Mouse (Mus musculus): ENCODE results near the gene Ezh2. TPM values are rescaled to one million over a fixed set of nuclear protein-coding genes. Genes with fewer than 3 reads are reported as not detected.
"Not testable (repeated sequence)": the region's sequence is repeated elsewhere in the genome, so short reads cannot be mapped to it uniquely, and the experiment has no call there.

Ezh2 gene
- 60.2 and 66.7 TPM in 2 replicates for polyA plus RNA-seq (2014; fragmentation: Nextera tagmentation; extraction: Ambion mirVana)

DNA sequence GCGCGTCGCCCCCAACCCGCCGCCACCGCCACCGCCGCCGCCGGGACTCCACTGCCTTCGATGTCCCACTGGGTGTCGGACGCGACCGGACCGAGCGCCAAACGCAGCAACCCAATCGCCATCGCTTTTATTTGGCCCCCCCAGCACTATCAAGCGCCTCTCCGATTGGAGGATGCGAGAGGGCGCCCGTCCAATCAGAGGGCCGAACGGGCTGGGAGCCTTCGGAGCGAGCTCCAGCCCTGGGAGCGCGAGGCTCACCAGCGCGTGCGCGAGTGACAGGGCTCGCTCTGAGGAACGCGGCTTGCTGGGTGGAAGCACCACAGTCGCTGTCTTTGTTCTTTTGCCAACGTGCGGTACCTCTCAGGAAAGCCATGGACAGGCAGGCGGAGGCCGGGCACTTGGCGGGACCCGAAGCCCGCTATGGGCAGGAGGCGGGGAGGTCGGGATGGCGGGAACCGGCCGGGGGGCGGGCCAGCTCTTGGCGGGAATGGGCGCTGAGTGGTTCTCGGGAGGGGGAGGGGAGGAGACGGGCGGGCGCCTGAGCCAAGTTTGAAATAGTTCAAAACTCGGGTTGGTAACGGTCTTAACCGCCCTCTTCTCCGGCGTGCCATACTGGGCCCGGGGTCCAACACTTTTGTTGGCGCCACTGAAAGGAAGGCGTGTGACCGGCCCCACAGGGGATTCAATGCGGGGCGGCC is at the start of gene Ezh2:
TSS of gene Ezh2 (minus strand) at position 416 of the 698 bp plus-strand sequence.
- WGBS (ENCODE audit: insufficient replicate concordance) = under 1% methylated on average over 67 of the region's 69 CpGs
- ATAC-seq (replicated peaks; ENCODE audit: insufficient number of reproducible peaks, low FRiP score, low TSS enrichment) = peak; percentile 99
- H3K4me2 ChIP-seq = peak within 1 kb of the TSS; percentile 80
- no peaks in the 10 kb centered on the region for H3K27me3 ChIP-seq (ENCODE audit: control insufficient read depth, insufficient read depth, low read length)
- H3K9ac ChIP-seq (ENCODE audit: low read depth, low read length) = peak within 1 kb of the TSS; percentile 89
- no peaks in the 10 kb centered on the region for H3K4me1 ChIP-seq (ENCODE audit: control insufficient read depth, insufficient read depth, low read length)
- H3K4me3 ChIP-seq (ENCODE audit: low read depth, low read length) = peak within 1 kb of the TSS; percentile 72
- no peaks in the 10 kb centered on the region for H3K9me3 ChIP-seq (replicated peaks; ENCODE audit: control insufficient read depth, low read length)
- H3K27ac ChIP-seq (ENCODE audit: low read depth, low read length) = peak within 1 kb of the TSS; percentile 96
- H3K36me3 ChIP-seq (ENCODE audit: control insufficient read depth, insufficient read depth, low read length) = no peaks in the 10 kb centered on the region

GRCm38 (mm10) chr6:47636527-47637076 is 41.5 kb upstream of the Ezh2 start:
- H3K36me3 ChIP-seq (ENCODE audit: control insufficient read depth, insufficient read depth, low read length) = no peaks in the 10 kb centered on the region
- no peaks in the 10 kb centered on the region for H3K9me3 ChIP-seq (replicated peaks; ENCODE audit: control insufficient read depth, low read length)
- H3K4me3 ChIP-seq (ENCODE audit: low read depth, low read length) = no peak overlapping the region
- no peak for ATAC-seq (replicated peaks; ENCODE audit: insufficient number of reproducible peaks, low FRiP score, low TSS enrichment)
- no peaks in the 10 kb centered on the region for H3K4me1 ChIP-seq (ENCODE audit: control insufficient read depth, insufficient read depth, low read length)
- H3K27me3 ChIP-seq (ENCODE audit: control insufficient read depth, insufficient read depth, low read length) = no peaks in the 10 kb centered on the region
- H3K9ac ChIP-seq (ENCODE audit: low read depth, low read length) = no peak overlapping the region
- no peak overlapping the region for H3K4me2 ChIP-seq
- 62% methylated on average over 6 of the region's 6 CpGs for WGBS (ENCODE audit: insufficient replicate concordance)
- no peak overlapping the region for H3K27ac ChIP-seq (ENCODE audit: low read depth, low read length)

DNA sequence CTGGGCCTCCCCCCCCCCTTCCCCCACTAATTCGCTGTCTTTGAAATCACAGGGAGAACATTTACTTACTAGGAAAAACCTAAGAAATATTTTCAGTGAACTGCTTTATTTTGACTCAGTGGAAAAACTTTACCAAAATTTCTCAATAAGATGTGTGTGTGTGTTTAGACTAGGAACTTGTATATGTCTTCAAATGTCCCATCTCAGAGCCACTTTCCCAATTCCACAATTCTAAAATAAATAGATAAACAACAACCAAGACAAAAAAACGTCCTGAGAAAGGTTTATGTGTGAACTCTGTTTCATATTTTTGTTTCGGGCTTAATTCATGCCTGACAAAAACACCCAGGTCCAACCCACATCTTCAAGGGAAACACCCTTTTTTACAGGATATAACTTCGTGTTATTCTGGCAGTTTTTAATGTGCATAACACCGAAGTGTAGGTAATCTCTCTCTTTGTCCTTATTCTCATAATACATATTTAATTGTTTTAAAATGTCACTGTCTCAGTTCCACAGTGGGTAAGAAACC is 40.9 kb upstream of the Ezh2 start:
- no peak overlapping the region for H3K4me3 ChIP-seq (ENCODE audit: low read depth, low read length)

DNA sequence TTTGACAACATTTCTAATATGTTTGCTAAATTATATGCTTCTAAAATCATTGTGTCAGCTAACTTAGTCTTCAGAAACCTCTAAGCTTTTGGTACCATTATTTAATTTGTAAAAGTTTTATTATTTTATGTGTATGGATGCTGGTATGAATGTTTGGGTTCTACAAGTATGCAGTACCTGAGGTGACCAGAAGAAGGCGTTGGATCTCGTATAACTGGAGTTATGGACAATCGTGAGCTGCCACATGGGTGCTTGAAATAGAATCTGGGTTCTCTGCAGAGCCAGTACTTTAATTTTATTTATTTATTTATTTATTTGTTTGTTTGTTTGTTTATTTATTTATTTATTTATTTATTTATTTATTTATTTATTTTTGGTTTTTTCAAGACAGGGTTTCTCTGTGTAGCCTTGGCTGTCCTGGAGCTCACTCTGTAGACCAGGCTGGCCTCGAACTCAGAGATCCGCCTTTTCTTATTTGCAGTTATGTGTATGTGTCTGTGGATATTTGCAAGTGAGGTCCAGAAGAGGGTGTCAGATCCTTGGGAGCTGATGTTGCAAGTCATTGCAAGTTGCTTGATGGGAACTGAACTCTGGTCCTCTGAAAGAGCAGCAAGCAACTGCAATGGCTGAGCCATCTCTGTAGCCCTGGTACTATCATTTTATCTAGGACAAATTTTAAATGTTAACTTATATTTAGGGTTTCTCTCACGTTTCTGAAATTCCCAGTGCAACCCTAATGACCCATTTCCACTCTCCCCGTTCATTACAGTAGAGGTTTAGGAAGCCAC is 40.3 kb upstream of the Ezh2 start:
- Histone ChIP-seq H3K4me3 (ENCODE audit: low read depth, low read length) (no peak overlapping the region), H3K36me3 (ENCODE audit: control insufficient read depth, insufficient read depth, low read length) (no peaks in the 10 kb centered on the region), H3K9me3 (replicated peaks; ENCODE audit: control insufficient read depth, low read length) (no peaks in the 10 kb centered on the region), H3K27ac (ENCODE audit: low read depth, low read length) (no peak overlapping the region), H3K27me3 (ENCODE audit: control insufficient read depth, insufficient read depth, low read length) (no peaks in the 10 kb centered on the region), H3K4me1 (ENCODE audit: control insufficient read depth, insufficient read depth, low read length) (no peaks in the 10 kb centered on the region), H3K4me2 (no peak overlapping the region), H3K9ac (ENCODE audit: low read depth, low read length) (no peak overlapping the region)
- 67% methylated on average over 7 of the region's 7 CpGs for WGBS (ENCODE audit: insufficient replicate concordance)
- no peak for ATAC-seq (replicated peaks; ENCODE audit: insufficient number of reproducible peaks, low FRiP score, low TSS enrichment)

More for the DNA sequence above, 40.9 kb upstream of the Ezh2 start:
- Histone ChIP-seq H3K36me3 (ENCODE audit: control insufficient read depth, insufficient read depth, low read length) (no peaks in the 10 kb centered on the region), H3K27ac (ENCODE audit: low read depth, low read length) (no peak overlapping the region), H3K4me1 (ENCODE audit: control insufficient read depth, insufficient read depth, low read length) (no peaks in the 10 kb centered on the region), H3K9me3 (replicated peaks; ENCODE audit: control insufficient read depth, low read length) (no peaks in the 10 kb centered on the region), H3K9ac (ENCODE audit: low read depth, low read length) (no peak overlapping the region), H3K27me3 (ENCODE audit: control insufficient read depth, insufficient read depth, low read length) (no peaks in the 10 kb centered on the region), H3K4me2 (no peak overlapping the region)
- ATAC-seq (replicated peaks; ENCODE audit: insufficient number of reproducible peaks, low FRiP score, low TSS enrichment) = no peak
- 64% methylated on average over 5 of the region's 5 CpGs for WGBS (ENCODE audit: insufficient replicate concordance)

DNA sequence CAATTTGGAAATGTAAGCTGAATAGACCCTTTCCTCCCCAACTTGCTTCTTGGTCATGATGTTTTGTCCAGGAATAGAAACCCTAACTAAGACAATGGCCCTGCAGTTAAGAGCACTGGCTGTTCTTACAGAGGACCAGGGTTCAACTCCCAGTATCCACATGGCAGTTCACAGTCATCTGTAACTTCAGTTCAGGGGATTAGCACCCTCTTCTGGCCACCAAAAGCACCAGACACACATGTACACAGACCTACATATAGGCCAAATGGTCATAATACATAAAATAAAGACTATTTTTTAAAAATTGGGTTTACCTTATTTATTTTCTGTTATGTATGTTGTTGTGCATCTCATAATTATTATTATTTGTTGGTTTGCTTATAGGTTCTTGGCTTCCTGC is 38.3 kb upstream of the Ezh2 start:
- Histone ChIP-seq H3K27ac (ENCODE audit: low read depth, low read length) (no peak overlapping the region), H3K4me2 (no peak overlapping the region), H3K4me3 (ENCODE audit: low read depth, low read length) (no peak overlapping the region), H3K9ac (ENCODE audit: low read depth, low read length) (no peak overlapping the region), H3K27me3 (ENCODE audit: control insufficient read depth, insufficient read depth, low read length) (no peaks in the 10 kb centered on the region), H3K4me1 (ENCODE audit: control insufficient read depth, insufficient read depth, low read length) (no peaks in the 10 kb centered on the region), H3K9me3 (replicated peaks; ENCODE audit: control insufficient read depth, low read length) (no peaks in the 10 kb centered on the region), H3K36me3 (ENCODE audit: control insufficient read depth, insufficient read depth, low read length) (no peaks in the 10 kb centered on the region)
- no peak for ATAC-seq (replicated peaks; ENCODE audit: insufficient number of reproducible peaks, low FRiP score, low TSS enrichment)

DNA sequence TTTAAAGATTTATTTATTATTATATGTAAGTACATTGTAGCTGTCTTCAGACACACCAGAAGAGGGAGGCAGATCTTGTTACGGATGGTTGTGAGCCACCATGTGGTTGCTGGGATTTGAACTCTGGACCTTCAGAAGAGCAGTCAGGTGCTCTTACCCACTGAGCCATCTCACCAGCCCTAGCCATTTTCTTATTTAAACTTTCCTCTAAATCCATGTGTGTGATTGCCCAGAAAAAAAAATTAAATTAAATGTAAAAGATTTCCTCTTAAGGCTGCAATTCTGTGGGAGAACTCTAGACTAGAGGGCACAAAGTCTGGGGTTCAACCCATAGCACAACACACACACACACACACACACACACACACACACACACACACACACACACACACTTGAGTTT is 34.9 kb upstream of the Ezh2 start:
- not testable (repeated sequence) for H3K27ac ChIP-seq (ENCODE audit: low read depth, low read length); H3K27me3 ChIP-seq (ENCODE audit: control insufficient read depth, insufficient read depth, low read length); H3K9ac ChIP-seq (ENCODE audit: low read depth, low read length); ATAC-seq (replicated peaks; ENCODE audit: insufficient number of reproducible peaks, low FRiP score, low TSS enrichment); H3K4me3 ChIP-seq (ENCODE audit: low read depth, low read length); H3K36me3 ChIP-seq (ENCODE audit: control insufficient read depth, insufficient read depth, low read length); H3K4me2 ChIP-seq; H3K4me1 ChIP-seq (ENCODE audit: control insufficient read depth, insufficient read depth, low read length); H3K9me3 ChIP-seq (replicated peaks; ENCODE audit: control insufficient read depth, low read length)
- WGBS (ENCODE audit: insufficient replicate concordance) = no CpG with 5 or more reads among the region's 1 CpGs

DNA sequence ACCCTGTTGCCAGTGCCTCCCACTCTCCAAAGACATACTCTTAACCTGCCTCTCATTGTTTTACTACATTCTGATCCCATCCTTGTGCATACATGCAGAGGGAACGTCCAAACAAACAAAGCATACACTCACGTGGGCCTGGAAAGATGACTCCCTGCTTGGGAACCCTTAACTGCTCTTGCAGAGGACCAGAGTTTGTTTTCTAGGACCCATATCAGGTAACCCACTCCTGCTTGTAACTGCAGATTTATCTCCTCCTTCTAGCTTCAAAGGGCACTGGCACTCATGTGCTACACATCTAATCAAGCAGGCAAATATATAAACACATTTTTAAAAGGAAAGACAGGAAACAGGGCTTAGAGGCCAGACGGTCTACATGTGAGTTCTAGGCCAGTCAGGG is 32.8 kb upstream of the Ezh2 start:
- Histone ChIP-seq H3K27me3 (ENCODE audit: control insufficient read depth, insufficient read depth, low read length) (no peaks in the 10 kb centered on the region), H3K27ac (ENCODE audit: low read depth, low read length) (no peak overlapping the region), H3K36me3 (ENCODE audit: control insufficient read depth, insufficient read depth, low read length) (no peaks in the 10 kb centered on the region), H3K4me1 (ENCODE audit: control insufficient read depth, insufficient read depth, low read length) (no peaks in the 10 kb centered on the region), H3K9me3 (replicated peaks; ENCODE audit: control insufficient read depth, low read length) (no peaks in the 10 kb centered on the region), H3K4me3 (ENCODE audit: low read depth, low read length) (no peak overlapping the region), H3K9ac (ENCODE audit: low read depth, low read length) (no peak overlapping the region), H3K4me2 (no peak overlapping the region)
- WGBS (ENCODE audit: insufficient replicate concordance) = 31% methylated on average over 3 of the region's 3 CpGs
- no peak for ATAC-seq (replicated peaks; ENCODE audit: insufficient number of reproducible peaks, low FRiP score, low TSS enrichment)

GRCm38 (mm10) chr6:47626976-47627375 is 31.8 kb upstream of the Ezh2 start:
- WGBS (ENCODE audit: insufficient replicate concordance) = 79% methylated on average over 3 of the region's 3 CpGs

More at GRCm38 (mm10) chr6:47626976-47627375, 31.8 kb upstream of the Ezh2 start:
- ATAC-seq (replicated peaks; ENCODE audit: insufficient number of reproducible peaks, low FRiP score, low TSS enrichment); H3K27me3 ChIP-seq (ENCODE audit: control insufficient read depth, insufficient read depth, low read length); H3K4me2 ChIP-seq; H3K9me3 ChIP-seq (replicated peaks; ENCODE audit: control insufficient read depth, low read length); H3K27ac ChIP-seq (ENCODE audit: low read depth, low read length); H3K9ac ChIP-seq (ENCODE audit: low read depth, low read length); H3K36me3 ChIP-seq (ENCODE audit: control insufficient read depth, insufficient read depth, low read length); H3K4me3 ChIP-seq (ENCODE audit: low read depth, low read length); H3K4me1 ChIP-seq (ENCODE audit: control insufficient read depth, insufficient read depth, low read length): not testable (repeated sequence)

All from heart, embryonic 11.5 days (tissue).